Mouse (Mus musculus) cerebellum, adult 2 months (tissue): ENCODE data around the gene Tmem269.

Source experiments
- CTCF ChIP-seq: fragments of 200-500 bp; IDR thresholded peaks from 2 replicates; pipeline ENCODE4 v1.5.1; 2011; ENCODE audit warnings: low read depth, mild to moderate bottlenecking, control low read depth, low read length, moderate library complexity, borderline replicate concordance; ENCODE audit not compliant: insufficient read depth
- POLR2A ChIP-seq: fragments of 200-500 bp; IDR thresholded peaks from 2 replicates; pipeline ENCODE4 v1.6.1; 2011; ENCODE audit warnings: low read length, control low read depth, borderline replicate concordance; ENCODE audit not compliant: insufficient read depth

- TF ChIP-seq CTCF (no peak), POLR2A (no peak)
Measured at GRCm38 (mm10) chr4:119226751-119227150, 8.7 kb upstream of the Tmem269 start.
